Mouse (Mus musculus) spleen, adult 2 months (tissue): ENCODE measurements around the gene Gtf2e1.

ENCODE experiments used
- CTCF ChIP-seq: fragments of 200-500 bp; IDR thresholded peaks from 2 replicates; pipeline ENCODE4 v1.5.1; 2011; ENCODE audit warnings: mild to moderate bottlenecking, inconsistent platforms; ENCODE audit not compliant: insufficient read depth, insufficient read length, insufficient replicate concordance; ENCODE audit errors: extremely low read depth
- POLR2A ChIP-seq: fragments of 200-500 bp; IDR thresholded peaks from 2 replicates; pipeline ENCODE4 v1.6.1; 2011; ENCODE audit warnings: low read depth, low read length, inconsistent platforms

DNA sequence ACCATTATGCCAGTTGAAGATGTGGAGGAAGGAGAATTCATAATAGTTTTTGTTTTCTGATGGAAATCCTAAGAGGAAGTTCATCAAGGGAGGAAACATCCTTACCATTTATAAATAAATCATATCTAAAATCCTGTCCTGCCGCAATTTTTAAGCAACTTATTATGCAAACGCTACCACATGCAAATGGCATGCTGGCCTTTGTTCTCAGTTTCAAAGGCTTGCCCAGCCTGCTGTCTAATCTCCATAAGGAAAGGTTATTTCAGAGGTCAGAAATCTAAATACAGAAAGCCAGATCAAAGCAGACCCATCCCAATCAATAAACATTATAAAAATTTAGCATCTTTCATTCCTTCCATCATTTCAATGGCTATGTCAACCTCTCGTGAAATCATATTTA is 42.3 kb upstream of the Gtf2e1 start:
- TF ChIP-seq POLR2A (no peak), CTCF (no peak)
